ENCODE assay signal across 10 mouse cellular contexts in the genomic region with DNA sequence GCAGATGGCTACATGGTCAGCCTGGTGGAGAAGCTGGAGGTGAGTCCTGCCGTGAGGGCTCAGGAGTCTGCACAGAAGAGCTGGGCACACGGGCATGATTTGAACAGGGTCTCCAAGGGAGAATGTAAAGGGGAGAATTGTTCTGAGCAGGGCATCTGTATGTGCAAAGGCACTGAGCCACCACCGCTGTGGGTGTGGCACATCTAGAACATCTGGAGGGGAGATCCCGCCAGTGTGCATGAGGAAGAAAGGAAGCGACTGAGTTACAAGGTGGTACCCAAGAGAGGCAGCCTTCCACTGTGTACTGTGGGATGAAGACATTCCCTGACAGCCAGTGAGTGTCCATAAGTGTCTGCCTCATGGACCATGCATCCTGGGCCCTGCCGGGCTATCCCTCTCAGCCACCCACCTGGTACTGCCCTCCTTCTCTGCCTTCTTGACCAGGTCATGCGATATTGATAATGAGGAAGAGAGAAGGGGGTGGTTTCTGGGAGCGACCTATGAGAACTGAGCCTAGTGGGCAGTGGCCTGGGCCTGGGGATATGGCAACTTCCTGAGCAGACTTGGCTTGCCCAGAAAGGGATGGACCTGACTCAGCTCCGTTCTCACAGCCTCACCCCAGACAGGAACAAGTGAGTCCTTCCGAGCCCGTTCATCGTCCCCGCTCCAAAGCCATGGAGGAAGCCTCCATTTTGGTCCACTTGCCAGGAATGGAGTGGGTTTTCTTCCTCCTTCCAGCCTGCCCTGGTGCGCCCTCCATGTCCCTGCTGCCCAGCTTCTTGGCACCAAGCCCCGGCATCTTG.
DNase-seq lines count a peak whose midpoint lies in the region; ATAC-seq lines count a peak whose summit lies in the region.
"Had no signal": no experiment of that assay in that cellular context is flagged by ENCODE, and none has a peak within 500 bp of the region (broad histone marks: within the 10 kb centered on the region; RNA-seq: fewer than 3 reads in every experiment).

No protein-coding gene starts in this region.

- no peak overlapping the region for H3K4me3 ChIP-seq in hindbrain, embryonic 10.5 days
- no peak overlapping the region for H3K4me3 ChIP-seq in hindbrain, embryonic 13.5 days
- H3K4me3 ChIP-seq in liver, embryonic 16.5 days (ENCODE audit: low read depth, low read length) = no peak overlapping the region
- no peak overlapping the region for H3K4me3 ChIP-seq in kidney, embryonic 15.5 days (replicated peaks)

- no peaks in the 10 kb centered on the region for H3K36me3 ChIP-seq in hindbrain, embryonic 10.5 days
- H3K36me3 ChIP-seq in hindbrain, embryonic 13.5 days = no peaks in the 10 kb centered on the region
- H3K36me3 ChIP-seq in liver, embryonic 16.5 days (ENCODE audit: control insufficient read depth, insufficient read depth) = no peaks in the 10 kb centered on the region
- H3K36me3 ChIP-seq in kidney, embryonic 15.5 days = no peaks in the 10 kb centered on the region

- H3K9me3 ChIP-seq in hindbrain, embryonic 10.5 days = peaks cover 14% of the 10 kb centered on the region
- H3K9me3 ChIP-seq in hindbrain, embryonic 13.5 days = peaks cover 10% of the 10 kb centered on the region
- no peaks in the 10 kb centered on the region for H3K9me3 ChIP-seq in liver, embryonic 16.5 days (replicated peaks; ENCODE audit: control insufficient read depth, low read length)
- H3K9me3 ChIP-seq in kidney, embryonic 15.5 days (replicated peaks) = no peaks in the 10 kb centered on the region; the same call in 1 of the 2 replicates

- 89% methylated on average over 15 of the region's 15 CpGs for WGBS in hindbrain, embryonic 10.5 days
- 92% methylated on average over 15 of the region's 15 CpGs for WGBS in hindbrain, embryonic 13.5 days
- 32% methylated on average over 15 of the region's 15 CpGs for WGBS in liver, embryonic 16.5 days (ENCODE audit: insufficient replicate concordance)
- 77% methylated on average over 15 of the region's 15 CpGs for WGBS in kidney, embryonic 15.5 days

- H3K4me1 ChIP-seq in hindbrain, embryonic 10.5 days (replicated peaks) = peaks cover 37% of the 10 kb centered on the region
- H3K4me1 ChIP-seq in hindbrain, embryonic 13.5 days (replicated peaks) = peaks cover 29% of the 10 kb centered on the region
- no peaks in the 10 kb centered on the region; the same call in 1 of the 2 replicates for H3K4me1 ChIP-seq in liver, embryonic 16.5 days (ENCODE audit: control insufficient read depth, low read depth, low read length)
- peaks cover 22% of the 10 kb centered on the region for H3K4me1 ChIP-seq in kidney, embryonic 15.5 days

- H3K27ac ChIP-seq in hindbrain, embryonic 10.5 days = peak overlapping the region; percentile 35; the same call in 1 of the 2 replicates
- H3K27ac ChIP-seq in hindbrain, embryonic 13.5 days = no peak overlapping the region
- H3K27ac ChIP-seq in liver, embryonic 16.5 days (ENCODE audit: low read length) = no peak overlapping the region
- no peak overlapping the region for H3K27ac ChIP-seq in kidney, embryonic 15.5 days
- H3K27ac ChIP-seq: liver, embryonic 14.5 days had no signal

- H3K27me3 ChIP-seq in hindbrain, embryonic 10.5 days (ENCODE audit: insufficient read depth, poor library complexity, severe bottlenecking) = peaks cover 33% of the 10 kb centered on the region
- H3K27me3 ChIP-seq in hindbrain, embryonic 13.5 days = peaks cover 24% of the 10 kb centered on the region
- no peaks in the 10 kb centered on the region for H3K27me3 ChIP-seq in liver, embryonic 16.5 days (ENCODE audit: control insufficient read depth, insufficient read depth, low read depth, low read length)
- peaks cover 37% of the 10 kb centered on the region for H3K27me3 ChIP-seq in kidney, embryonic 15.5 days
- H3K27me3 ChIP-seq: Patski had no signal

- no peak overlapping the region for H3K9ac ChIP-seq in hindbrain, embryonic 13.5 days
- no peak overlapping the region for H3K9ac ChIP-seq in liver, embryonic 16.5 days (ENCODE audit: low read depth, low read length)
- no peak overlapping the region for H3K9ac ChIP-seq in kidney, embryonic 15.5 days
- H3K9ac ChIP-seq: liver, embryonic 14.5 days had no signal

- no peak for ATAC-seq in hindbrain, embryonic 13.5 days (ENCODE audit: low FRiP score)
- ATAC-seq in liver, embryonic 16.5 days (ENCODE audit: low read depth) = peak; percentile 13; the same call in 1 of the 2 replicates
- ATAC-seq in erythroid progenitor cell, adult 5-6 weeks (replicated peaks; ENCODE audit: low FRiP score, poor library complexity, severe bottlenecking) = no peak
- no peak for ATAC-seq in kidney, embryonic 15.5 days (replicated peaks; ENCODE audit: low FRiP score)
- ATAC-seq: Patski had no signal

- no peak overlapping the region for H3K4me2 ChIP-seq in hindbrain, embryonic 13.5 days
- no peak overlapping the region for H3K4me2 ChIP-seq in liver, embryonic 16.5 days (ENCODE audit: low read depth, low read length)
- no peak overlapping the region for H3K4me2 ChIP-seq in kidney, embryonic 15.5 days

- DNase-seq in hindbrain, embryonic 10.5 days (ENCODE audit: low spot score) = no peak
- peak; percentile 37 for DNase-seq in urinary bladder, postnatal 14 days (ENCODE audit: low spot score)
- no peak for DNase-seq in urinary bladder, adult 18-20 months (ENCODE audit: low spot score in 2 of 2)
- DNase-seq in Muller cell, postnatal 12 days (ENCODE audit: inconsistent ontology term) = no peak
